Mouse (Mus musculus): ENCODE results near the gene Arhgap24. TPM values are rescaled to one million over a fixed set of nuclear protein-coding genes. Genes with fewer than 3 reads are reported as not detected.
"Not testable (repeated sequence)": the region's sequence is repeated elsewhere in the genome, so short reads cannot be mapped to it uniquely, and the experiment has no call there.

The Arhgap24 gene
- total RNA-seq, 2 experiments from 2014 or later = 6.3 to 7.0 TPM

GRCm38 (mm10) chr5:102903487-102903886, 422.3 kb downstream of the Arhgap24 start:
- intact Hi-C loops (cut with DNase I) = no loop called here
- DNase-seq (ENCODE audit: low spot score in 2 of 2) = no peak

- intact Hi-C loops (cut with DNase I) = no loop called here
These were observed 422.9 kb downstream of the Arhgap24 start for GRCm38 (mm10) chr5:102904066-102904465.

GRCm38 (mm10) chr5:102905441-102906211, 424.4 kb downstream of the Arhgap24 start:
- intact Hi-C loops (cut with DNase I) = no loop called here
- DNase-seq (ENCODE audit: low spot score in 2 of 2) = no peak

More at GRCm38 (mm10) chr5:102904066-102904465, 422.9 kb downstream of the Arhgap24 start:
- peak in 1 of 2 experiments; percentile 58 for DNase-seq (ENCODE audit: low spot score in 2 of 2)

- intact Hi-C loops (cut with DNase I) = no loop called here
- DNase-seq (ENCODE audit: low spot score in 2 of 2) = no peak
These were observed 439.0 kb downstream of the Arhgap24 start for GRCm38 (mm10) chr5:102920199-102920598.

- intact Hi-C loops (cut with DNase I) = no loop called here
These were observed 445.6 kb downstream of the Arhgap24 start for GRCm38 (mm10) chr5:102926786-102927185.

GRCm38 (mm10) chr5:102930161-102930560, 449.0 kb downstream of the Arhgap24 start:
- intact Hi-C loops (cut with DNase I) = no loop called here
- DNase-seq (ENCODE audit: low spot score in 2 of 2) = no peak

More at GRCm38 (mm10) chr5:102926786-102927185, 445.6 kb downstream of the Arhgap24 start:
- DNase-seq (ENCODE audit: low spot score in 2 of 2) = no peak

- peak in 1 of 2 experiments; percentile 41 for DNase-seq (ENCODE audit: low spot score in 2 of 2)
- intact Hi-C loops (cut with DNase I) = not testable (repeated sequence)
These were observed 462.9 kb downstream of the Arhgap24 start for GRCm38 (mm10) chr5:102943864-102944630.

- peak; percentile 37 to 73 for DNase-seq (ENCODE audit: low spot score in 2 of 2)
- intact Hi-C loops (cut with DNase I) = no loop called here
These were observed 465.4 kb downstream of the Arhgap24 start for GRCm38 (mm10) chr5:102946625-102947024.

- no peak for DNase-seq (ENCODE audit: low spot score in 2 of 2)
- intact Hi-C loops (cut with DNase I) = no loop called here
These were observed 466.0 kb downstream of the Arhgap24 start for GRCm38 (mm10) chr5:102947061-102947711.

All from left cerebral cortex, postnatal 25 days (tissue).